Mouse (Mus musculus): ENCODE measurements around the gene Max. TPM values are rescaled to one million over a fixed set of nuclear protein-coding genes. Genes with fewer than 3 reads are reported as not detected.

Max gene
- total and polyA plus RNA-seq, 2 experiments, result 8.6 to 10.1 TPM

- Histone ChIP-seq H3K9ac (ENCODE audit: low read depth, low read length) (no peak overlapping the region), H3K79me2 (ENCODE audit: control insufficient read depth, insufficient read depth, low read length) (no peaks in the 10 kb centered on the region), H3K4me3 (ENCODE audit: insufficient read depth, low read depth, low read length) (no peak overlapping the region), H3K4me1 (ENCODE audit: control insufficient read depth, insufficient read depth, low read length) (no peaks in the 10 kb centered on the region), H3K36me3 (ENCODE audit: control insufficient read depth, insufficient read depth, low read length) (no peaks in the 10 kb centered on the region), H3K27me3 (ENCODE audit: control insufficient read depth, insufficient read depth, low read length) (no peaks in the 10 kb centered on the region), H3K27ac (replicated peaks; ENCODE audit: insufficient read depth, low read depth, low read length) (no peak overlapping the region)
- no peak for DNase-seq (ENCODE audit: extremely low read depth, low read depth, low spot score)
- no peak for TF ChIP-seq CTCF (IDR thresholded peaks at IDR 0.05; ENCODE audit: low read depth, low read length)
- no peak for TF ChIP-seq POLR2A (IDR thresholded peaks at IDR 0.05; ENCODE audit: extremely low read depth, insufficient read depth, low read length)
- 87% methylated on average over 3 of the region's 3 CpGs for WGBS
Measured at GRCm38 (mm10) chr12:76901508-76902294, 60.3 kb downstream of the Max start.

GRCm38 (mm10) chr12:76899261-76899975, 62.6 kb downstream of the Max start:
- no peak overlapping the region for H3K27ac ChIP-seq (replicated peaks; ENCODE audit: insufficient read depth, low read depth, low read length)
- H3K27me3 ChIP-seq (ENCODE audit: control insufficient read depth, insufficient read depth, low read length), result no peaks in the 10 kb centered on the region
- H3K4me3 ChIP-seq (ENCODE audit: insufficient read depth, low read depth, low read length), result no peak overlapping the region
- H3K4me1 ChIP-seq (ENCODE audit: control insufficient read depth, insufficient read depth, low read length), result no peaks in the 10 kb centered on the region
- no peaks in the 10 kb centered on the region for H3K36me3 ChIP-seq (ENCODE audit: control insufficient read depth, insufficient read depth, low read length)
- no peak overlapping the region for H3K9ac ChIP-seq (ENCODE audit: low read depth, low read length)
- TF ChIP-seq POLR2A (IDR thresholded peaks at IDR 0.05; ENCODE audit: extremely low read depth, insufficient read depth, low read length), result no peak
- H3K79me2 ChIP-seq (ENCODE audit: control insufficient read depth, insufficient read depth, low read length), result no peaks in the 10 kb centered on the region
- DNase-seq (ENCODE audit: extremely low read depth, low read depth, low spot score), result no peak
- 94% methylated on average over 10 of the region's 10 CpGs for WGBS

GRCm38 (mm10) chr12:76898141-76898540, 63.9 kb downstream of the Max start:
- no peaks in the 10 kb centered on the region for H3K36me3 ChIP-seq (ENCODE audit: control insufficient read depth, insufficient read depth, low read length)
- H3K4me1 ChIP-seq (ENCODE audit: control insufficient read depth, insufficient read depth, low read length), result no peaks in the 10 kb centered on the region
- no peak for DNase-seq (ENCODE audit: extremely low read depth, low read depth, low spot score)
- no peaks in the 10 kb centered on the region for H3K79me2 ChIP-seq (ENCODE audit: control insufficient read depth, insufficient read depth, low read length)
- TF ChIP-seq CTCF (IDR thresholded peaks at IDR 0.05; ENCODE audit: low read depth, low read length) (no peak), POLR2A (IDR thresholded peaks at IDR 0.05; ENCODE audit: extremely low read depth, insufficient read depth, low read length) (no peak)
- no peak overlapping the region for H3K27ac ChIP-seq (replicated peaks; ENCODE audit: insufficient read depth, low read depth, low read length)
- no peak overlapping the region for H3K4me3 ChIP-seq (ENCODE audit: insufficient read depth, low read depth, low read length)
- no peaks in the 10 kb centered on the region for H3K27me3 ChIP-seq (ENCODE audit: control insufficient read depth, insufficient read depth, low read length)
- H3K9ac ChIP-seq (ENCODE audit: low read depth, low read length), result no peak overlapping the region

GRCm38 (mm10) chr12:76897006-76897405, 65.0 kb downstream of the Max start:
- TF ChIP-seq POLR2A (IDR thresholded peaks at IDR 0.05; ENCODE audit: extremely low read depth, insufficient read depth, low read length), result no peak
- TF ChIP-seq CTCF (IDR thresholded peaks at IDR 0.05; ENCODE audit: low read depth, low read length), result no peak
- Histone ChIP-seq H3K4me3 (ENCODE audit: insufficient read depth, low read depth, low read length) (no peak overlapping the region), H3K79me2 (ENCODE audit: control insufficient read depth, insufficient read depth, low read length) (no peaks in the 10 kb centered on the region), H3K36me3 (ENCODE audit: control insufficient read depth, insufficient read depth, low read length) (no peaks in the 10 kb centered on the region), H3K27ac (replicated peaks; ENCODE audit: insufficient read depth, low read depth, low read length) (no peak overlapping the region), H3K9ac (ENCODE audit: low read depth, low read length) (no peak overlapping the region), H3K27me3 (ENCODE audit: control insufficient read depth, insufficient read depth, low read length) (no peaks in the 10 kb centered on the region), H3K4me1 (ENCODE audit: control insufficient read depth, insufficient read depth, low read length) (no peaks in the 10 kb centered on the region)
- WGBS, result 95% methylated on average over 10 of the region's 10 CpGs
- no peak for DNase-seq (ENCODE audit: extremely low read depth, low read depth, low spot score)

GRCm38 (mm10) chr12:76896566-76896965, 65.4 kb downstream of the Max start:
- no peak for TF ChIP-seq POLR2A (IDR thresholded peaks at IDR 0.05; ENCODE audit: extremely low read depth, insufficient read depth, low read length)
- TF ChIP-seq CTCF (IDR thresholded peaks at IDR 0.05; ENCODE audit: low read depth, low read length), result no peak
- no peaks in the 10 kb centered on the region for H3K27me3 ChIP-seq (ENCODE audit: control insufficient read depth, insufficient read depth, low read length)
- no peak overlapping the region for H3K4me3 ChIP-seq (ENCODE audit: insufficient read depth, low read depth, low read length)
- H3K4me1 ChIP-seq (ENCODE audit: control insufficient read depth, insufficient read depth, low read length), result no peaks in the 10 kb centered on the region
- 88% methylated on average over 4 of the region's 4 CpGs for WGBS
- no peaks in the 10 kb centered on the region for H3K79me2 ChIP-seq (ENCODE audit: control insufficient read depth, insufficient read depth, low read length)
- H3K9ac ChIP-seq (ENCODE audit: low read depth, low read length), result no peak overlapping the region
- no peaks in the 10 kb centered on the region for H3K36me3 ChIP-seq (ENCODE audit: control insufficient read depth, insufficient read depth, low read length)
- H3K27ac ChIP-seq (replicated peaks; ENCODE audit: insufficient read depth, low read depth, low read length), result no peak overlapping the region
- DNase-seq (ENCODE audit: extremely low read depth, low read depth, low spot score), result no peak

- Histone ChIP-seq H3K4me1 (ENCODE audit: control insufficient read depth, insufficient read depth, low read length) (no peaks in the 10 kb centered on the region), H3K9ac (ENCODE audit: low read depth, low read length) (no peak overlapping the region), H3K36me3 (ENCODE audit: control insufficient read depth, insufficient read depth, low read length) (no peaks in the 10 kb centered on the region), H3K79me2 (ENCODE audit: control insufficient read depth, insufficient read depth, low read length) (no peaks in the 10 kb centered on the region), H3K4me3 (ENCODE audit: insufficient read depth, low read depth, low read length) (no peak overlapping the region), H3K27ac (replicated peaks; ENCODE audit: insufficient read depth, low read depth, low read length) (no peak overlapping the region), H3K27me3 (ENCODE audit: control insufficient read depth, insufficient read depth, low read length) (no peaks in the 10 kb centered on the region)
- no peak for TF ChIP-seq CTCF (IDR thresholded peaks at IDR 0.05; ENCODE audit: low read depth, low read length)
- no peak for TF ChIP-seq POLR2A (IDR thresholded peaks at IDR 0.05; ENCODE audit: extremely low read depth, insufficient read depth, low read length)
- DNase-seq (ENCODE audit: extremely low read depth, low read depth, low spot score), result no peak
- 92% methylated on average over 7 of the region's 7 CpGs for WGBS
Measured at GRCm38 (mm10) chr12:76895777-76896176, 66.2 kb downstream of the Max start.
